Mouse (Mus musculus) T-helper 1 cell (primary cell): Measurements from ENCODE around the gene Tead3.
"Not testable (repeated sequence)": the region's sequence is repeated elsewhere in the genome, so short reads cannot be mapped to it uniquely, and the experiment has no call there.

Source experiments
- in situ Hi-C: fragments of 300-600 bp; cut with MboI, MseI; formaldehyde crosslinking; loops from one replicate; pipeline ENCODE4 v1.15.1; 2025; ENCODE audit warnings: high pct_unique_total_duplicates

Gene Tead3

DNA sequence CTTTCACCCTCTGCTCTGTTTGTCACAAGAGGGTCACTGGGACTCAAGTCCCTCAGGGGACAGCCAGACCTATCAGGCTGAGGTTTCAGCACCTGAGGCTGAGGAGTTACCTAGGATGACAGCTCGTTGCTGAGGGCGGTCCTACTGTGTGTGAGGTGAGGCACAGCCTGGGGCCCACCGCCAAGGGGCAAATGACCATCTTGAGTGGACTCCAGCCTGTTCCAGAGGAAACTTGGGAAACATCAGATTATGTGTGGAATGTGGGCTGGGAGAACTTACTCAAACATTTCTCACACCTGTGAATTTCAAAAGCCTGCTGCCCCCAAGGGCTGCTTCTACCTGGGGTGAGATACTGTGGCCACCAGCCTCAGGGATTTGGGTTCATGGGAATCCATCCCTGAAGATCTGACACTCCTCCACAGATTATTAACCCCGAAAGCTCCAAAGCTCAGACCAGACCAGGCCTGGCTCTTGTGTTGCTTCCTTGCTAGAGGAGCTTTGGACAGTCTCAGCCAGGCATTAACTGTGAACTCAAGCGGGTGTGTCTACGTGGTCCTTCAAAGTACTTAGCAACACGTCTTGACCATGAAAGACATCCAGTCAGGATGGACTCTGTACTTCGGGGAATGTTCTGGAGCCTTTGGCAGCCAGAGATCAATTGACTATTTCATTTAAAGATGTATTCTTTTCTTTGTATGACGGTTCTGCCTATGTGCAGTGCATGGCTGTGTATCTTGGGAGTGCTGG, 10.1 kb upstream of the Tead3 start:
- in situ Hi-C loops: no loop called here

DNA sequence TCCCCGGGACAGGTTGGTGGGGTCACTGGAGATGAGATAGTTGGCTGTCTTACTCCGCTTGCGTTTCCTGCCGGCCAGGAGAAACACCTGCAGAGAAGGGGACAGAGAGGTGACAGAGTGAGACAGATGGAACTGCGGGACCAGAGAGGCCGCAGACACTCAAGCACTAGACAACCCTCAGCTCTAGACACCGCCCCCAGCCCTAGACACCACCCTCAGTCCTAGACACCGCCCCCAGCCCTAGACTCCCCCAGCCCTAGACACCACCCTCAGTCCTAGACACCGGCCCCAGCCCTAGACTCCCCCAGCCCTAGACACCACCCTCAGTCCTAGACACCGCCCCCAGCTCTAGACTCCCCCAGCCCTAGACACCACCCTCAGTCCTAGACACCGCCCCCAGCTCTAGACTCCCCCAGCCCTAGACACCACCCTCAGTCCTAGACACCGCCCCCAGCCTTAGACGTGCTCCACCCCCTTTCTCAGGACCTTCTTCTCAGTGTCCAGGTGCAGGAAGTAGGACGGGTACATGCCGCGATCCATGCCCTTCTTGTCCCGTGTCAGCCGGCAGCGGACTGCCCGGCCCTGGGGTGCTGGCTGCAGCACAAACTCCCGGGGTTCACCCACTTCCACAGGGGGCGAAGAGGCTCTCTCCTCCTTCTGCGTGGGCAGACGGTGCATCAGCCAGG, 8.1 kb upstream of the Tead3 start:
- in situ Hi-C loops: not testable (repeated sequence)

DNA sequence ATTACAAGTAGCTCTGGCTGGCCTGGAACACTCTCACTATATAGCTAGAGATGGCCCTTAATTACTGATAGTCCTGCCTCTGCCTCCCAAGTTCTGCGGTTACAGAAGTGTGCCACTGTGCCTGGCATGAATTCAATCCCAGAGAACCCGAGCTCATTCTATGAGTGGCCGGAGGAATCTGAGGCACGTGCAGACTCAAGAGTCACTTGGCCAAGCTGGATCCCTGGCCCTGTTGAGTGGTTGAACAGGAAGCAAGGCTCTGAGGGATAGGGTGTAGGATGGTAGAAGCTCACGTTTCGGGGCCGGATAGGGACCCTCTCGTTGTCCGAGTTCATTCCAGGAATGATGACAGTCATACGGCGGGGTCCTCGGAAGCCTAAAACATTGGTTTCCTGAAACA, 5.3 kb upstream of the Tead3 start:
- in situ Hi-C loops: no loop called here

DNA sequence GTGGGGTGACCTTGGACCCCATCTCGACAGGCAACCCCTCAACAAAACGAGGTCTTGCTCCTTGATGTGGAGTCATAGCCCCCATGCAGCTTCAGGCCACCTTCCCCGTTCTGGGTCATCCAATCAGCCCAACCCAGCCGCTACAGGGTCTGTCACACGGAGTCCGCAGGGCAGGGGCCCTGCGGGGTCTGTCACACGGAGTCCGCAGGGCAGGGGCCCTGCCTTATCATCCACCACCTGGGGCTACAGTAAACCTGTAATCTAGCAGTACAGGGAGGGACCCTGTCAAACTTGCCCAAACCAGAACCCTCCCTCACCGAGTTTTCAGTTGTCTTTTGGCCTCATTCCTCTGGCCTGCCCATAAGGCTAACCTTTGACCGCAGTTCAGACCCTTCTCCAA, 1.4 kb upstream of the Tead3 start:
- in situ Hi-C loops: no loop called here

DNA sequence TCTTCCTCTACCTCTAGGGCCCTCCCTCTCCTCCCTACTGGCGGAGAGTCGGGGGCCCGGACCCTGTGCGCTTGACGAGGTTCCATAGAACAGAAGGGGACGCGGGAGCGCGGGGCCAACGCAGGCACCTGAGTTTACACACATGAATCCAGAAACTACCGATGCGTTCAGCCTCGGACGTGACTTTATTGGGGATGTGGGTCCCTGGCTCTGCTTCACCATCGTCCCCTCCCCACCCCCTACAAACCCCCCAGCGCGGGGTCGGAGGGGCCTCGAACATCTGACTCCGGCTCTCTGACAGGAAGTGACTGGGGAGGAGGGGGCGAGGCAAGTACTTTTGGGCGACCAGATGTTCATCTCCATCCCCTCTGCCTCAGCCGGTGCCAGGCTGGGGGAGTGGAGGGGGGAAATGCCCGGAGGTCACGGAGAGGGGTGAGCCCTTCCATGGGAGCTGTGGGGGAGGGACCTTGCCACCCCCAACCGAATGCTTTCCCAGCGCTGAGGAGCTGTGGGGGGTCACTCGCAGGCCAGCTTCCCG, 805 bp upstream of the Tead3 start:
- in situ Hi-C loops: no loop called here

DNA sequence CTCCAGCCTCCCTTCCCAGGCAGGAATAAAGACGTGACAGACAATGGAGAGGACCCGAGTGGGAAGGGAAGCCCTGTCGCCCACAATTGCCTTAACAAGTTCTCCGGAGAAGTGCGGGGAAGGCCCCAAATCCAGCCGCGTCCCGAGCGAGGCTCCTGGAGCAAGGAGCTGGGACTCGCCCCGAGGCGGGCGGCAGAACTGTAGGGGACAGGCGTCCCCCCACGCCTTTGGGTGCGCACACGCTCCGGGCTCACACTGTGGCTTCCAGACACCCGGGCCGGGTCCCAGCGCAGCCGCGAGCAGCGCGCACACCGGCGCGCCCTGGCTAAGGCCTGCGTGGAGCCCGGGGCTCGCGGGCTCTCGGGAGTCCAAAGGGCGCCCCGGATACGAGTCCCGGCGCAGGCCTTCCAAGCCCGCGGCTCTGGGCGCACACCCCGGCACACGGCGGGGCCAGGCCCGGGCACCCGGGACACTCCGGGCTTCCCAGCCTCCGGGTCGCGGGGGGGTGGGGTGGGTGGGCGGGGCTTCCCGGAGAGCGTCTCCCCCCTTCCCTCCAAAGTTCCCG, 634 bp downstream of the Tead3 start:
- in situ Hi-C loops: no loop called here

DNA sequence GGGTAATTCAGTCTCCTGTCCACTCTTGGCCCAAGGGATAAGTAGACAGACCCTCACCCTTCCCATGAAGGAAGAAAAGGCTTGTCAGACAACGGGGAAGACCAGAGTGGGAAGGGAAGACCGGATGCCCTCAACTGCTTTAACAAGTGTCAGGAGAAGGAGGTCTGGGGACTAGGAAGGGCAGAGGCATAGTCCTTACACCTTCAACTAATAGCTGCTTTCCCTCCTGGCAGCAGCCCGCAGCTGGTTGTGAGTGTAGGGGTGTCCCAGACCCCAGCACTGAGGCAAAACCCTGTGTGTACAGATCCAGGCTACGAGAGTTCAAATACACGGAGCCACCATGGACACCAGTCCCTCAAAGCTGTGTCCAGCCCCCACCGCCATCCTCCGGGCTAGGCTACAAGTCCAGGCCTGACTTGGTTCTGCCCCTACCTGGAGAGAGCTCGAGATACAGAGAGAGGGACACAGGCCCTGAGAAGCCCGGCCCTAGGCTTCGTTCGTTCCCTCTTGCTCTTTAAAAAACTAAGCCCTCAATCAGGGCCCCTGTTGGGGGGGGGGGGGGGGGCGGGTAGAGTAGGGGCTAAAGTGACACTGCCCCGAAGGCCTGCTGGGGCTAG, 1.2 kb downstream of the Tead3 start:
- in situ Hi-C loops: no loop called here

DNA sequence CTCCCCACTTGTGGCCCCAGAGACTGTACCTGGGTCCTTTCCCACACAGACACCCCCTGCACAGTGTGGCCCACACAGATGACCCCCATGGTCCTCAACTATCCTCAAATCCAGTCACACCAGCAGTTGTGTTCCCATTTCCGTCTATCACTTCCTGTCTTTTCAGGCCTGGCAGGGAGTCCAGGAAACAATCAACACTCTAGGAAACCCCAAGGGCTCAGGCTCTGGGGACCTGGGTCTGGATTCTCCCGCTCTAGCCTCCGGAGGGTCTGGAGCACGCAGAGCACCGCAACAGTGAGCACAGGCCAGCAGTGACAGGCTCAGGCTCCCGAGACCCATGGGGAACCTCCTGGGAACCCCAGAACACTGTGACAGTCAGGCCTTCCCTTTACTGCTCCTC, 2.4 kb downstream of the Tead3 start:
- in situ Hi-C loops: no loop called here

DNA sequence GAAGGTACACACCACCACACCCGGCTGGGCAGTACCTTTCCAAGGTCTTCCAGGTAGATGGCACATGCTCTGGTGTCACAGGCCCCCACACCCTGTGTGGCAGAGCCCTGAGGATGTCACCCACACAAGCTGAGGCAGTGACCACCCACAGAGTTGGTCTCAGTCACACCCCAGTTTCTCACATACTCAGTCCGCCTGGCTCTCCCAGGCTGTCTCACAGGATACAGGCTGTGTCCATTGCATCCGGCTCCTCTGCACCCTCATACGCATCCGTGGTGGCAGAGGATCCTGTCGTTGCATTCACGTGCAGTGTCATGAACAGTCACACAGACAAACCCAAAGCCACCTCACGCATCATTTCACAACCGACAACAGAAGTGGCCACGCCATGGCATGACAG, 3.3 kb downstream of the Tead3 start:
- in situ Hi-C loops: no loop called here

DNA sequence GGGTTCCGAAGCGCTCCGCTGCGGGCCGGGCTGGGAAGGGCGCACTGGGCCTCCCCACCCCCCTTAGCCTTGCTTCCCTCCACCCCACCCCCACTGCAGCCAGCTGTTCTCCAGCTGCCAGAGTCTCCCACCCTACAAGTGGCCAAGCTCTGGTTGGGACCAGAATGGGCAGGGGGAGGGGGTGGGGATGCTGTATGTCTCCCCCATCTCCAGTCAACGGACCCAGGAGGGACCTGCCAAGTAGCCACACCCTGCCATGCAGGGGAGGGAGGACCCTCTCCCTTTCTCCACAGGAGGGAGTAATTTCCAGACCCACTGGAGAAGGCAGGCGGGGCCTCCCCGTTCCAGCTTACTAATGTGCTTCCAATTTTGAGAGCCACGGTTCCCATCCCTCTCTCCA, 4.7 kb downstream of the Tead3 start:
- in situ Hi-C loops: no loop called here

DNA sequence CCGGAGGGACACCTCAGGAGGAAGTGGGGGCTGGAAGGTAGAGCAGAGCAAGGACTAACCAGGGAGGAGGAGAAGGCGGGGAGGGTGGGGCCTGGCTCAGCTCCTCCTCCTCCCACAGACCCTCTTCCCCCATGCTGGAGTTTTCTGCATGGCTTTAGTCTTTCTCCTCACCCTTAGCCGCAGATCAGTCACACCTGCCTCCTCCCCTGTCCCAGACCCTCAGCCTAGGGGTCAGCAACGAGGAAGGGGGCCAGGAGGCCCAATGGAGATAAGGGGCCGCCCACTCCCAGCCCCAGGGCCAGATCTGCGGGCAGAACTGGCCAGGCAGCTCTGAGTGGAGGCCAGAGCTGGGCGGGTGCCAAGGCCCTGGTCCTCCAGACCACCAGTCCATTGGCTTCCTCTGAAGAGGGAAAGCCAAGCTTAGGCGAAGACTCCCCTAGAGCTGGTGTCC, 5.3 kb downstream of the Tead3 start:
- in situ Hi-C loops: no loop called here

DNA sequence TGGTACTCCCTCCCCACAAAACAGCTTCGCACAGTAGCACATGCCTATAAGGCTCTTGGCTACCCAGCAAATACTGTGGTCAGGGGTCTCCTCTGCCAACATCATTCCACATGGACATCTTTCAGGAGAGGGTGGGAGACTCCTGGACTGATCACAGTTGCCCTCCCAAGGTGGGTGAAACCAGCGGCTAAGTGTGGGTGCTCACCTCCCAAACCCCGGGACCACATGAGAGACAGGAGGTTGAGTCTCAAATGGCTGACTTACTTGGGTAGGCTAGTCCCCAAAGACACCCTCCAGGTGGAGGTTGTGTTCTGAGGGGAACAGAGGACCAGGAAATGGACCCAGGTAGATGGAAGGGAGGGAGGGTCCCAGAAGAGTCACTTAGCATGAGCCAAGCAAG, 5.9 kb downstream of the Tead3 start:
- in situ Hi-C loops: no loop called here

DNA sequence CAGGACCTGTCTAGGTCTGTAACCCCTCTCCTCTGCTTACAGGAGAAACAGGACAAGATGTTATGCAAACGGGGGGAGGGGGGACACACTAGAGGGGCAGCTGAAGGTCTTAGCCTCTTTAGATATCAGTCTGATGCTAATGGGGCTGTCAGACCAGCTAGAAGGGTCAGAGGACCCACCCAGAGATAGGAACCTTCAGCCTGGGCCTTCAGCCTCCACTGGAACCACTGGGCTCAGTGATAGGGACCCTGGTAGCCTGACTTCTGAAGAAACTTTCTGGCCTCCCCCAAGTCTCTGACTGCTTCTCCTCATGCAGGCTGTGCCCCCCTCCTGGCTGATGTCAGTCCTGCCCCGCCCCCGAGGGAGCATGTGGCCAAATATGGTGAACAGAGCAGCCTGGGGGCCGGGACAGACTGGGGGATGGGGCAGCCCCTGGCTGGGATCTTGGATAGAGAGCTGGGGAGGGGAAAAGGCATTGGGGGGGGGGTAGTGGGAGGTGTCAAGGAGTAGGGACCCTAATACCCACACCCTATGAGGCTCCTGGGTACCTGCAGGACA, 6.5 kb downstream of the Tead3 start:
- in situ Hi-C loops: no loop called here

DNA sequence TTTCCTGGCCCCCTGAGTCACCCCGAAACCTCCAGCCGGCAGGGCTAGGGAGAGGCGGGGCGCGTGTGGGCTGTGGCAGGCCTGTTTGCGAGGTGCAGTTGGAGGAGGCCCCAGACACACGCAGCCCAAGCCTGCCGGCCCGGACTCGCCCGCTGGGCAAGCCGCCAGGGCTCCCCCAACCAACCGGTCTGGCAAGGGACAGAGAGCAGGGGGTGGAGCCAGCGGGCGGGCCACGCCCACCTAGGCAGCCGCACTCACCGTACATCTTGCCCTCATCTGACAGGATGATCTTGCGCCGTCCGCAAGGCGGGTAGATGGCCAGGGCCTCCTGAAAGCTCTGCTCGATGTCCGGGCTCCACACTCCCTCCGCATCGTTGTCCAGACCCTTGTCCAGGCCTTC, 9.5 kb downstream of the Tead3 start:
- in situ Hi-C loops: no loop called here

DNA sequence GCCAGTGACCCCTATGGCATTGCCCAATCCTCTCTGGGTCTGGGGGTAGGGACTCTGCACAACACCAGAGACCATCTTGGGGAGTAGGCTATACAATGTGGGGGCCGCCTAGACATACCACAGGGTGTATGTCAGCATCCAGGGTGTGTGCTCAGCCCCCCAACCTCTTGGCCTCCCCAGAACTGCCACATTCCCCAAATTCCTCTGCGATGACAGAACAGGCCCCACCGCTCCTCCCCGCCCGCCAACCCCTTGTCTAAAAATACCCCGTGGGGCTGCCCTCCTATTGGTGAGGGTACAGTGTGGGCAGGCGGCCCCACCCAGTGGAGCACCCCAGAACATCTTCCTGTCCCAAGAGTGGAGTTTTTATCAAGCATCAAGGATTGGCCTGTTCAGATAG, 10.0 kb downstream of the Tead3 start:
- in situ Hi-C loops: no loop called here

DNA sequence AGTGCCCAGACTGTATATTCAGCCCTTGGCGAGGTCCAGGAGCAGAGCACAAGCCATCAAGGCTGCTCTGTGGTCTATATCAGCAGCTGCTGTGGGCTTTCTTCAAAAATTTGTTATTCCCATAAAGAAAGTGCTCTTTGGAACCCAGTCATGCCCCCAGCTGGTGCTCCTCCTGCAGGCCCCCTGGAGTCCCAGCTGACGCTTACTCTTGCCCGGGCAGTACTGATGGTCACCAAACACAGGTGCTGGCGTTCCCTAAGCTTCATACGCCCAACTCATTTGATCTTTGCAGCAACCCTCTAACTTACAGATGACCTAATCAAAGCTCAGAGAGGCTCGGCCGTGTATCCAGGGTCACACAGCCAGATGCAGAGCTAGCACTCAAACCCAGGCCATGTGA, 13.1 kb downstream of the Tead3 start:
- in situ Hi-C loops: no loop called here

DNA sequence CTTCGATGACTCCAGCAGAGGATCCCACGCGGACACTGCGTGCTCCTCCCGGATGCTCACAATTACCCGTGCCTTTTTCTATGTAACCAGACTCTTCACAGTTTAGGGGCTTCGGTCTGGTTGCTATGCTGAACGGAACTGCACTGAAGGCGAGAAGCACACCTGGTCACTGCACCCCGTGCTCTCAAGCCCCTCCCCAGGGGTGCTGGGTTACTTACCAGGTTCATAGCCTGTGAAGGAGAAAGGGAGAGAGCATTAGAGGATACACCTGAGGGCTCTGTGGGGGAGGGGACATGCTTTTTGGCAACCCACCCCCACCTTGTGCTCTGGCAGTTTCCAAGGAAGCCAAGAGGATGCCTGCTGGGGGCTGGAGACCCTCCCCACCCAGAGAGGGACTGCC, 15.3 kb downstream of the Tead3 start:
- in situ Hi-C loops: no loop called here

DNA sequence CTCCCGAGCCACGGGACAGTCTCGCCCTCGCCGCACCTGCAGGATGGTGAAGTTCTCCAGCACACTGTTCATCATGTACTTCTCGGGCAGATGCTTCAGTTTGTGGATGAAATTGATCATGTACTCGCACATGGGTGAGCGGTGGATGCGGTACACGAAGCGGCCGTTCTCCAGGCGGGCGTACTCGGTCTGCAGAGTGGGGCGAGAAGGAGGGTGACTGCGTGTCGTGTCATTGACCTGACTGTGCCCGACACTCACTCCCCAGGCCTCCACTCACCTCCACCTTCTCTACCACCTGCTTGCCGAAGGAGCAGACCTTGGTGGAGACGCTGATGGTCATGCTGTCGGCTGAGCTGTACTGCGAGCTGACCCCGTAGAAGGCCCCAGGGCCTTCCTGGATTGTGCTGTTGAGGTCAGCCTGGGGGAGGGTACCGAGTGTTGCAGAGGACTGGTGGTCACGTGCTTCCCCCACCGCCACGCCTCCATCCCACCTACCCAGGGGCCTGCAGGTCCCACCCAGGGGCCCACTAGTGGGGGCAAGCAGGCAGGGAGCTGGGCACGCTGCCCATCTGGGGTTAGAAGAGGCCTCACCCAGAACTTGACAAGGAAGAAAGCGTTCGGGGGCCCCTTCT, 17.6 kb downstream of the Tead3 start:
- in situ Hi-C loops: no loop called here

DNA sequence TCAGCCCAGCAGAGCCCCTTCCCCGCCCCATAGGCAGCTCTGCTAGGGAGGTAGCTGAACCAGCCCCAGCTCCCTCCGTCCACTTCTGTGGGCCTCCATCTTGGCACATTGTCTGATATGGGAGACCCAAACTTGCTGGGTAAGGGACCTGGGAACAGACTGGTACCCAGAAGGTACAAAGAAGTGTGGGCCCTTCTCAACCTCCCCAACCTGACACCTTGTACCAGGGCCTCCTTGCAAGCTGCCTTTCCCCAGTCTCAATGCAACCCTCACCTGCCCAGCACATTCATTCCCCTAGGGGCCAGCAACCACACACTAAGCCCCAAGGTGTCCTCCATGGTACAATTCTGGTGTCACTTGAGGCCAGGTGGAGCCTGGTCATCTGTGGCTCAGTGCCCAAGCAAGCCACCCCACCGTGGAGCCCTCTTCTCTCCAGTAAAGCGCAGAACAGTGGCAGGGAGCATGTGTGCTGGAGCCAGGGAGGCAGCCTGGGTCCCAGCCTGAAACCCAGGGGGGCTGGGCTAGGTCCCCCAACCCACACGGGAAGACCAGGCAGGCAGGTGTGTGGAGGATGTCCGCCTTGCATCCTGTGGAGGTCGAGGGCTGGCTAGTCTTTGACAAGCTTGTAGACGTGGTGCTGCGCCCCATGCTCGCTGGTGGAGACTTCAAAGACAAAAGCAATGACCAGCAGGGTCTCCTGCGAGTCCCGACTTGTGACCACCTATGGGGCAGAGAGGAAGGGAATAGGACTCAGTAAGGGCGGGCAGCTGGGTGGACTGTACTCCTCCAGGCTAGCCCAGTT, 18.3 kb downstream of the Tead3 start:
- in situ Hi-C loops: no loop called here

DNA sequence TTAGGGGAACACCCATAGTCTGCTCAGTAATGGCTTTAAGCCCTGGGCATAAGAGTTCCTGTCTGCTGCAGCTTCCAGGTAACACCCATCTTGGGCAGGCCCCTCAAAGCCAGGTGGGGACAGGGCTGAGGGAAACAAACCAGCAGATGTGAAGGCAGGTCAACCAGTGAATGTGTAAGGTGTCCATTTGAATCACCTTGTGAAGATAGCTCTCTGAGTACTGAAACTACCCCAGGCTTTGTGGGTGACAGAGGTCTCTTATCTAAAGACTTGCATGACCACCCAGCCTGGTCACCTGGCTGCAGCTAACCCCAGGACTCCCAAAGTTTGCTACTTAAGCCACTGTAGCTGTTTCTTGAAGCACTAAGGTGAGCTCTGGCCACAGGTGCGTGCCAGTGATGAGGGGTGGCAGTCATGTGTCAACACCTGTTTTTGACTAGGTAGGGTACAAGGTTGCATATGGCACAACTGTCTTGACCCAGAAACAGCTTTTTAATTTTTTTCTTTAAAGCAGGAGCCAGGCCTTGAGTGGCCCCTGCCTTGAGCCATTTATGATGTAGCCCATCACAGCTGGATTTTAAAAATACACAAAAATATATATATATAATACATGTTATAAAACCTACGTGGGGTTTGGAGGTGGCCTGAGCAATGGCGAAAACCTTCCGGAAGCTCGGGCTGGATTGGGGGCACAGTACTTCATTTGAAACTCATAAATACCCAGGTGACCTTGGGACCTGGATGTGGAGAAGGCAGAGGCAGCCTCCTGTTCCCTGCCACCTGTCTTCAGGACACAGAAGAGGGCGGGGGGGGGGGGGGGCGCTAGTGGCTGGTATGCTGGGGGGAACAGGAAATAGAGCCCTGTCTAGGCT, 19.1 kb downstream of the Tead3 start:
- in situ Hi-C loops: no loop called here
